Mouse (Mus musculus) bone marrow macrophage, adult 2 months (primary cell): ENCODE results near the gene Chst14.

Source experiments
- CTCF ChIP-seq: IDR thresholded peaks from 2 replicates; pipeline ENCODE4 v1.5.1; 2012; ENCODE audit warnings: low read depth, mild to moderate bottlenecking, low read length, moderate library complexity
- POLR2A ChIP-seq: IDR thresholded peaks from 2 replicates; pipeline ENCODE4 v1.6.1; 2012; ENCODE audit warnings: mild to moderate bottlenecking, low read depth, low read length, borderline replicate concordance

GRCm38 (mm10) chr2:118956497-118956896 lies 30.2 kb downstream of the Chst14 start:
- TF ChIP-seq POLR2A (no peak), CTCF (no peak)
